Mouse (Mus musculus): ENCODE data around the gene Stx19. TPM values are rescaled to one million over a fixed set of nuclear protein-coding genes. Genes with fewer than 3 reads are reported as not detected.

The Stx19 gene
- polyA plus RNA-seq, 1 experiment from 2014 or later: 7.3 TPM

GRCm38 (mm10) chr16:62856273-62856672, 41.8 kb downstream of the Stx19 start:
- Histone ChIP-seq H3K4me1 (ENCODE audit: control insufficient read depth, insufficient read depth, low read length) (peaks cover 4% of the 10 kb centered on the region; the same call in 1 of the 2 replicates), H3K9ac (ENCODE audit: low read length) (no peak overlapping the region), H3K9me3 (replicated peaks; ENCODE audit: control insufficient read depth, low read length) (no peaks in the 10 kb centered on the region), H3K27ac (ENCODE audit: low read length) (no peak overlapping the region), H3K4me3 (replicated peaks; ENCODE audit: low read length) (no peak overlapping the region), H3K4me2 (ENCODE audit: low read depth, low read length) (no peak overlapping the region), H3K36me3 (ENCODE audit: control insufficient read depth, insufficient read depth, low read length) (no peaks in the 10 kb centered on the region), H3K27me3 (ENCODE audit: control insufficient read depth, insufficient read depth, low read length) (0 out of 2 replicates have a peak, but pooled peaks cover 3% of the 10 kb centered on the region)
- WGBS: 83% methylated on average over 2 of the region's 2 CpGs
- no peak for ATAC-seq (ENCODE audit: insufficient read depth, low FRiP score)

- Histone ChIP-seq H3K4me1 (ENCODE audit: control insufficient read depth, insufficient read depth, low read length) (peaks cover 4% of the 10 kb centered on the region; the same call in 1 of the 2 replicates), H3K27ac (ENCODE audit: low read length) (no peak overlapping the region), H3K4me3 (replicated peaks; ENCODE audit: low read length) (no peak overlapping the region), H3K4me2 (ENCODE audit: low read depth, low read length) (no peak overlapping the region), H3K36me3 (ENCODE audit: control insufficient read depth, insufficient read depth, low read length) (no peaks in the 10 kb centered on the region), H3K9ac (ENCODE audit: low read length) (no peak overlapping the region), H3K27me3 (ENCODE audit: control insufficient read depth, insufficient read depth, low read length) (0 out of 2 replicates have a peak, but pooled peaks cover 3% of the 10 kb centered on the region), H3K9me3 (replicated peaks; ENCODE audit: control insufficient read depth, low read length) (no peaks in the 10 kb centered on the region)
- no peak for ATAC-seq (ENCODE audit: insufficient read depth, low FRiP score)
- WGBS: 84% methylated on average over 2 of the region's 2 CpGs
Measured at GRCm38 (mm10) chr16:62857498-62857897, 43.0 kb downstream of the Stx19 start.

- 0 out of 2 replicates have a peak, but pooled peaks cover 3% of the 10 kb centered on the region for H3K27me3 ChIP-seq (ENCODE audit: control insufficient read depth, insufficient read depth, low read length)
- H3K4me3 ChIP-seq (replicated peaks; ENCODE audit: low read length): no peak overlapping the region
- no peaks in the 10 kb centered on the region for H3K36me3 ChIP-seq (ENCODE audit: control insufficient read depth, insufficient read depth, low read length)
- H3K9ac ChIP-seq (ENCODE audit: low read length): no peak overlapping the region
- ATAC-seq (ENCODE audit: insufficient read depth, low FRiP score): no peak
- no peaks in the 10 kb centered on the region for H3K9me3 ChIP-seq (replicated peaks; ENCODE audit: control insufficient read depth, low read length)
- no peak overlapping the region for H3K27ac ChIP-seq (ENCODE audit: low read length)
- H3K4me1 ChIP-seq (ENCODE audit: control insufficient read depth, insufficient read depth, low read length): peaks cover 4% of the 10 kb centered on the region; the same call in 1 of the 2 replicates
- H3K4me2 ChIP-seq (ENCODE audit: low read depth, low read length): no peak overlapping the region
- 94% methylated on average over 1 of the region's 1 CpGs for WGBS
Measured at GRCm38 (mm10) chr16:62858018-62858417, 43.5 kb downstream of the Stx19 start.

- H3K27me3 ChIP-seq (ENCODE audit: control insufficient read depth, insufficient read depth, low read length): 0 out of 2 replicates have a peak, but pooled peaks cover 3% of the 10 kb centered on the region
- ATAC-seq (ENCODE audit: insufficient read depth, low FRiP score): no peak
- 44% methylated on average over 1 of the region's 1 CpGs for WGBS
Measured at GRCm38 (mm10) chr16:62860140-62860539, 45.7 kb downstream of the Stx19 start.

GRCm38 (mm10) chr16:62861455-62861854, 47.0 kb downstream of the Stx19 start:
- no peak for ATAC-seq (ENCODE audit: insufficient read depth, low FRiP score)
- H3K9ac ChIP-seq (ENCODE audit: low read length): no peak overlapping the region
- no peak overlapping the region for H3K27ac ChIP-seq (ENCODE audit: low read length)
- no peak overlapping the region for H3K4me3 ChIP-seq (replicated peaks; ENCODE audit: low read length)
- H3K9me3 ChIP-seq (replicated peaks; ENCODE audit: control insufficient read depth, low read length): no peaks in the 10 kb centered on the region
- no peaks in the 10 kb centered on the region for H3K4me1 ChIP-seq (ENCODE audit: control insufficient read depth, insufficient read depth, low read length)
- H3K27me3 ChIP-seq (ENCODE audit: control insufficient read depth, insufficient read depth, low read length): no peaks in the 10 kb centered on the region
- 70% methylated on average over 6 of the region's 6 CpGs for WGBS
- H3K4me2 ChIP-seq (ENCODE audit: low read depth, low read length): no peak overlapping the region
- H3K36me3 ChIP-seq (ENCODE audit: control insufficient read depth, insufficient read depth, low read length): no peaks in the 10 kb centered on the region

More at GRCm38 (mm10) chr16:62860140-62860539, 45.7 kb downstream of the Stx19 start:
- Histone ChIP-seq H3K4me2 (ENCODE audit: low read depth, low read length) (no peak overlapping the region), H3K4me3 (replicated peaks; ENCODE audit: low read length) (no peak overlapping the region), H3K27ac (ENCODE audit: low read length) (no peak overlapping the region), H3K9me3 (replicated peaks; ENCODE audit: control insufficient read depth, low read length) (no peaks in the 10 kb centered on the region), H3K4me1 (ENCODE audit: control insufficient read depth, insufficient read depth, low read length) (no peaks in the 10 kb centered on the region), H3K36me3 (ENCODE audit: control insufficient read depth, insufficient read depth, low read length) (no peaks in the 10 kb centered on the region), H3K9ac (ENCODE audit: low read length) (no peak overlapping the region)

DNA sequence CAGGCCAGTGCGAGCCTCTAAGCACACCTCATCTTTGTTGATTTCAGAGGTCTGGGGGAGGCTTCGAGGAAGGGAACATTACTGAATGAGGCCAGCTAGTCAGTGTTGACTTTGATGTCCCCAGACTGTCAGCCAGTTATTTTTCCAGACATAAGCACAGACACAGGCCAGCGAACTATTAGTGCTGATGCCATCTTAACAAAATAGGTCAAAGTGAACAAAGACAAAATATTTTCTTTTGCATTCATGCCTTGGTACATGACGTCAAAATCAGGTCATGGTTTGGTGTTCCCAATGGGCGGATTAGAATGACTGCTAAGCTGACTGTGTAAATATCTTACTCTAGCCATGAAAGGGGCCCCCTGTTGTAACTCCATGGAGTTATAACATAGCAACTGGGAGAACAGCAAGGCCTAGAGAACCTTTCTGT, 58.2 kb downstream of the Stx19 start:
- Histone ChIP-seq H3K4me2 (ENCODE audit: low read depth, low read length) (no peak overlapping the region), H3K4me1 (ENCODE audit: control insufficient read depth, insufficient read depth, low read length) (no peaks in the 10 kb centered on the region), H3K27me3 (ENCODE audit: control insufficient read depth, insufficient read depth, low read length) (no peaks in the 10 kb centered on the region), H3K9me3 (replicated peaks; ENCODE audit: control insufficient read depth, low read length) (no peaks in the 10 kb centered on the region), H3K36me3 (ENCODE audit: control insufficient read depth, insufficient read depth, low read length) (no peaks in the 10 kb centered on the region), H3K9ac (ENCODE audit: low read length) (no peak overlapping the region), H3K4me3 (replicated peaks; ENCODE audit: low read length) (no peak overlapping the region), H3K27ac (ENCODE audit: low read length) (no peak overlapping the region)
- ATAC-seq (ENCODE audit: insufficient read depth, low FRiP score): no peak
- WGBS: 62% methylated on average over 5 of the region's 5 CpGs

DNA sequence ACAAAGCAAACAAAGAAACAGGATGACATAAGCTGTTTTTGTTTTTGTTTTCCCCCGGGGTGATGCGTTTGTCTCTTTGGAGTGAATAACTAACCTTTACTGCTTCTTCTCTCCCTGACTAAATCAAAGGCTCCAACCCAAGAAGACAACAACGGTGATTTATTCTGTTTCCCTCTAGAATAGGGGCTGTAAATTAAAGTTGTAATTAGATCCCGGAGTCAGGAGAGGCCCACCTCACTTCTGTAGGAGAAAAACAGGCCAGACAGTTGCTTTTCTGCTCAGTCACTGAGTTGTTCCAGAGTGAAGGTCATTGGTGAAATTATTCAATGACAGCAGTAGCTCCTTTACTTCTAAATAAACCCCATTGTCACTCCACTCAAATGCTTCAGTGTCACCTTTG, 58.7 kb downstream of the Stx19 start:
- no peak overlapping the region for H3K27ac ChIP-seq (ENCODE audit: low read length)
- no peak overlapping the region for H3K4me2 ChIP-seq (ENCODE audit: low read depth, low read length)
- no peak overlapping the region for H3K4me3 ChIP-seq (replicated peaks; ENCODE audit: low read length)
- no peaks in the 10 kb centered on the region for H3K36me3 ChIP-seq (ENCODE audit: control insufficient read depth, insufficient read depth, low read length)
- H3K27me3 ChIP-seq (ENCODE audit: control insufficient read depth, insufficient read depth, low read length): no peaks in the 10 kb centered on the region
- no peaks in the 10 kb centered on the region for H3K9me3 ChIP-seq (replicated peaks; ENCODE audit: control insufficient read depth, low read length)
- H3K4me1 ChIP-seq (ENCODE audit: control insufficient read depth, insufficient read depth, low read length): no peaks in the 10 kb centered on the region
- 65% methylated on average over 4 of the region's 4 CpGs for WGBS
- ATAC-seq (ENCODE audit: insufficient read depth, low FRiP score): no peak
- no peak overlapping the region for H3K9ac ChIP-seq (ENCODE audit: low read length)

Small RNAs within 50 kb of the gene (microRNA-seq; reads per million reads assigned to microRNA genes)
- not detected for gene Gm25986

Other genes with a start within 250 kb of the Stx19 start
- 8.6 and 9.4 TPM in 2 replicates for gene Nsun3, start 27.9 kb upstream of the Stx19 start, polyA plus RNA-seq (2015; fragmentation: Nextera tagmentation; extraction: Ambion mirVana)
- 15.9 and 16.4 TPM in 2 replicates for gene Arl13b, start 32.4 kb downstream of the Stx19 start, polyA plus RNA-seq (2015; fragmentation: Nextera tagmentation; extraction: Ambion mirVana)
- gene Pros1, start 39.6 kb downstream of the Stx19 start, polyA plus RNA-seq (2015; fragmentation: Nextera tagmentation; extraction: Ambion mirVana): 42.8 and 43.9 TPM in 2 replicates

Measured in stomach, embryonic 16.5 days (tissue).